Mouse (Mus musculus): Measurements from ENCODE around the gene Trip10. TPM values are rescaled to one million over a fixed set of nuclear protein-coding genes. Genes with fewer than 3 reads are reported as not detected.
A peak's percentile ranks its signal among the peaks of the same experiment; 100 is the strongest.

Trip10 gene
- polyA plus RNA-seq, 2 experiments, result 6.0 to 6.6 TPM

- WGBS (ENCODE audit: insufficient replicate concordance), result 44% methylated on average over 4 of the region's 4 CpGs
- H3K27ac ChIP-seq, result no peak overlapping the region
- H3K36me3 ChIP-seq (replicated peaks; ENCODE audit: control insufficient read depth, insufficient read depth, low read depth), result no peaks in the 10 kb centered on the region
- H3K4me2 ChIP-seq (ENCODE audit: low read depth), result no peak overlapping the region
- no peaks in the 10 kb centered on the region for H3K4me1 ChIP-seq (replicated peaks; ENCODE audit: control insufficient read depth in 2 of 2, insufficient read depth in 2 of 2, low read length in 1 of 2)
- DNase-seq (ENCODE audit: low read depth in 3 of 3, low spot score in 3 of 3) (no peak), ATAC-seq (ENCODE audit: insufficient read depth) (no peak)
- no peak overlapping the region for H3K4me3 ChIP-seq (ENCODE audit: insufficient read depth in 1 of 2, low read depth in 2 of 2, low read length in 2 of 2)
- no peaks in the 10 kb centered on the region for H3K9me3 ChIP-seq (ENCODE audit: control insufficient read depth, low read length)
- TF ChIP-seq EP300 (IDR thresholded peaks at IDR 0.05; ENCODE audit: low read depth) (no peak), CTCF (IDR thresholded peaks at IDR 0.05; ENCODE audit: low read depth) (no peak)
- H3K9ac ChIP-seq (replicated peaks), result no peak overlapping the region
- no peaks in the 10 kb centered on the region for H3K27me3 ChIP-seq (ENCODE audit: control insufficient read depth, insufficient read depth, low read length)
Observed at GRCm38 (mm10) chr17:57221911-57222310, 27.3 kb upstream of the Trip10 start.

GRCm38 (mm10) chr17:57223313-57223712 lies 25.9 kb upstream of the Trip10 start:
- Histone ChIP-seq H3K36me3 (replicated peaks; ENCODE audit: control insufficient read depth, insufficient read depth, low read depth) (no peaks in the 10 kb centered on the region), H3K4me2 (ENCODE audit: low read depth) (no peak overlapping the region), H3K4me1 (replicated peaks; ENCODE audit: control insufficient read depth in 2 of 2, insufficient read depth in 2 of 2, low read length in 1 of 2) (peaks cover 0 to 2% of the 10 kb centered on the region in 2 experiments; a peak in 1 of 4 replicates), H3K4me3 (ENCODE audit: insufficient read depth in 1 of 2, low read depth in 2 of 2, low read length in 2 of 2) (no peak overlapping the region), H3K27ac (no peak overlapping the region), H3K9me3 (ENCODE audit: control insufficient read depth, low read length) (no peaks in the 10 kb centered on the region), H3K9ac (replicated peaks) (no peak overlapping the region), H3K27me3 (ENCODE audit: control insufficient read depth, insufficient read depth, low read length) (no peaks in the 10 kb centered on the region)
- ATAC-seq (ENCODE audit: insufficient read depth) (no peak), DNase-seq (ENCODE audit: low read depth in 3 of 3, low spot score in 3 of 3) (no peak)
- TF ChIP-seq EP300 (IDR thresholded peaks at IDR 0.05; ENCODE audit: low read depth), result no peak
- no peak for TF ChIP-seq CTCF (IDR thresholded peaks at IDR 0.05; ENCODE audit: low read depth)
- 32% methylated on average over 9 of the region's 9 CpGs for WGBS (ENCODE audit: insufficient replicate concordance)

DNA sequence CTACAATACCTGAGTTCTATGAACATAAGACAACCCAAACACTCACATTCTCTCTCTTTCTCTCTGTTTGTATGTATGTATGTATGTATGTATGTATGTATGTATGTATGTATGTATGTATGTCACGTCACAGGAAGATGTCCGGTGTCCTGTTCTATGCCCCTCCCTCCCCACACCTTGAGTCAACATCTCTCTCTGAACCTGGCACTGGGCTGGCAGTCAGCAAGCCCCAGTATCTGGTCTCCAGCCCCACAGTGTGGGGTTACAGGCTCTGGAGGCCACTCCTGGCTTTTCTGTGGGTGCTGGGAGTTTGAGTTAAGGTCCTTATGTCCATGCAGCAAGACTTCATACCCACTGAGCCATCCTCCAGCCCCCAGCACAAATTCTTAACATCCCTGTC lies 21.8 kb upstream of the Trip10 start:
- WGBS (ENCODE audit: insufficient replicate concordance), result 75% methylated on average over 2 of the region's 2 CpGs
- peak overlapping the region; percentile 36 to 46 for H3K4me3 ChIP-seq (ENCODE audit: insufficient read depth in 1 of 2, low read depth in 2 of 2, low read length in 2 of 2)

GRCm38 (mm10) chr17:57228014-57228413 lies 21.2 kb upstream of the Trip10 start, which contains the start of gene C3:
Gene C3, minus strand, starts transcription at chr17:57228136.
- WGBS (ENCODE audit: insufficient replicate concordance), result 45% methylated on average over 3 of the region's 3 CpGs
- no peak for TF ChIP-seq EP300 (IDR thresholded peaks at IDR 0.05; ENCODE audit: low read depth)
- Histone ChIP-seq H3K36me3 (replicated peaks; ENCODE audit: control insufficient read depth, insufficient read depth, low read depth) (no peaks in the 10 kb centered on the region), H3K27ac (no peak within 1 kb of the TSS), H3K4me3 (ENCODE audit: insufficient read depth in 1 of 2, low read depth in 2 of 2, low read length in 2 of 2) (peak within 1 kb of the TSS; percentile 36 to 46), H3K4me2 (ENCODE audit: low read depth) (peak within 1 kb of the TSS; percentile 42), H3K9me3 (ENCODE audit: control insufficient read depth, low read length) (no peaks in the 10 kb centered on the region), H3K4me1 (replicated peaks; ENCODE audit: control insufficient read depth in 2 of 2, insufficient read depth in 2 of 2, low read length in 1 of 2) (peaks cover 0 to 25% of the 10 kb centered on the region in 2 experiments), H3K9ac (replicated peaks) (no peak within 1 kb of the TSS), H3K27me3 (ENCODE audit: control insufficient read depth, insufficient read depth, low read length) (no peaks in the 10 kb centered on the region)
- no peak for DNase-seq (ENCODE audit: low read depth in 3 of 3, low spot score in 3 of 3)
- peak; percentile 36 for ATAC-seq (ENCODE audit: insufficient read depth)

More for the DNA sequence above, 21.8 kb upstream of the Trip10 start:
- Histone ChIP-seq H3K9me3 (ENCODE audit: control insufficient read depth, low read length) (no peaks in the 10 kb centered on the region), H3K27me3 (ENCODE audit: control insufficient read depth, insufficient read depth, low read length) (no peaks in the 10 kb centered on the region), H3K4me1 (replicated peaks; ENCODE audit: control insufficient read depth in 2 of 2, insufficient read depth in 2 of 2, low read length in 1 of 2) (peaks cover 0 to 25% of the 10 kb centered on the region in 2 experiments), H3K9ac (replicated peaks) (no peak overlapping the region), H3K4me2 (ENCODE audit: low read depth) (peak overlapping the region; percentile 42), H3K27ac (no peak overlapping the region), H3K36me3 (replicated peaks; ENCODE audit: control insufficient read depth, insufficient read depth, low read depth) (no peaks in the 10 kb centered on the region)
- ATAC-seq (ENCODE audit: insufficient read depth) (no peak), DNase-seq (ENCODE audit: low read depth in 3 of 3, low spot score in 3 of 3) (no peak)
- TF ChIP-seq CTCF (IDR thresholded peaks at IDR 0.05; ENCODE audit: low read depth), result no peak

GRCm38 (mm10) chr17:57228873-57229272 lies 20.4 kb upstream of the Trip10 start:
- ATAC-seq (ENCODE audit: insufficient read depth), result no peak
- H3K27me3 ChIP-seq (ENCODE audit: control insufficient read depth, insufficient read depth, low read length), result no peaks in the 10 kb centered on the region
- no peaks in the 10 kb centered on the region for H3K36me3 ChIP-seq (replicated peaks; ENCODE audit: control insufficient read depth, insufficient read depth, low read depth)
- no peak overlapping the region for H3K27ac ChIP-seq
- no peak for TF ChIP-seq EP300 (IDR thresholded peaks at IDR 0.05; ENCODE audit: low read depth)
- no peak for TF ChIP-seq CTCF (IDR thresholded peaks at IDR 0.05; ENCODE audit: low read depth)
- no peak overlapping the region for H3K4me3 ChIP-seq (ENCODE audit: insufficient read depth in 1 of 2, low read depth in 2 of 2, low read length in 2 of 2)
- H3K9ac ChIP-seq (replicated peaks), result no peak overlapping the region
- no peak overlapping the region for H3K4me2 ChIP-seq (ENCODE audit: low read depth)
- 53% methylated on average over 3 of the region's 3 CpGs for WGBS (ENCODE audit: insufficient replicate concordance)
- H3K9me3 ChIP-seq (ENCODE audit: control insufficient read depth, low read length), result no peaks in the 10 kb centered on the region
- peaks cover 0 to 25% of the 10 kb centered on the region in 2 experiments for H3K4me1 ChIP-seq (replicated peaks; ENCODE audit: control insufficient read depth in 2 of 2, insufficient read depth in 2 of 2, low read length in 1 of 2)
- DNase-seq (ENCODE audit: low read depth in 3 of 3, low spot score in 3 of 3), result no peak
